Mouse (Mus musculus) layer of hippocampus, adult 9-11 months (tissue): ENCODE results near the gene Uaca.
"Not testable (repeated sequence)": the region's sequence is repeated elsewhere in the genome, so short reads cannot be mapped to it uniquely, and the experiment has no call there.

Experiments used
- DNase-seq: peaks from one replicate; pipeline ENCODE4 v3.0.0; 2022

Uaca gene

DNA sequence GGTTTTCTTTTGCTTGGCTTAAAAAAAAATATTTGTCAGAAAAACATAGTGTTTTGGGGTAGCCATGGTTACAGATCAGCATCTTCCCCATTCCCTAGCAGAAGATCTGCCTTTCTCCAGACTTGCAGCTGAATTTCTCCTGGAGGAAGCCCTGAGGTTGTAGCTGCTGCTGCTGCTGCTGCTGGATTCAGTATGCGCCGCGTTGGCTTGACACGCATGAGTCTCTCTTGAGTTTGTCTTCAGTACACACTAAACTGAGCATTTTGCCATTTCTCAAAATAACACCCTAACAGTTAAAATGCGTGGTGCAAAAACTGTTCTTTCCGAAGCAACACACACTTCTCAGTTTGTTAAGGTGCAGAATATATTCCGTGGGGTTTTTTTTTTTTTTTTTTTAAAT is 1.7 kb downstream of the Uaca start:
- DNase-seq: no peak

DNA sequence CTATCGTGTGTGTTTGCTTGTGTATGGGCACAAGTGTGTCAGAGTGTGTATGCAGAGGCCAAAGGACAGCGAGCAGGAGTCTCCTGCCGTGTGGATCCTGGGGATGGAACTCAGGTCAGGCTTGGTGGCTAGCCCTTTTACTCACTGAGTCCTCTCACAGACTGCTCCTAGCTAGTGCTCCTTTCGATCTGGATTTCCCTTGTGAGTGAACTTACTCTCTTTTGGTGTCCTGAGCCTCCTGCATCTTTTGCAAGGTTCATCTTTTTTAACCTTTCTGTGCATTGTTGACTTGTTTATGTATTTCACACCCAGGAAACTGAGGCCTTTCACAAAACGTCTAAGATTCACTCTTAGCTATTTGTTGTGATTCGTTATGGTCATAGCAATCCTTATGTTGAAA is 2.8 kb downstream of the Uaca start:
- no peak for DNase-seq

DNA sequence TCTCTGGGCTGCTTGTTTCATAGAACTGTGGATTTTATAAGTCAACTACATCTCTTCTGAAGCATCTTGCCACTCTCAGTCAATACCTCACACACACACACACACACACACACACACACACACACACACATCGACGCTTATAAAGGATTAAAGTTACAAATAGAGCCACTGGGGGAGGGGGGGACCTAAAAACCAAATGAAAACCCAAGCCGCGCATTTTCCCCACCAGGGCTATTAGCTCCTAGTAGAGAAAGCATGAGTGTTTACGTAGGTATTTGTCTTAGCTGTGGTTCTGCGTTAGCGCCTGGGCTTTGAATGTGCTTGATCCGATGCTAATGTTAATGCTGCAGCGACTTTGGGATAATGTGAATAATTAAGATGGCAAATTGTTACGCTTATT is 4.7 kb downstream of the Uaca start:
- no peak for DNase-seq

DNA sequence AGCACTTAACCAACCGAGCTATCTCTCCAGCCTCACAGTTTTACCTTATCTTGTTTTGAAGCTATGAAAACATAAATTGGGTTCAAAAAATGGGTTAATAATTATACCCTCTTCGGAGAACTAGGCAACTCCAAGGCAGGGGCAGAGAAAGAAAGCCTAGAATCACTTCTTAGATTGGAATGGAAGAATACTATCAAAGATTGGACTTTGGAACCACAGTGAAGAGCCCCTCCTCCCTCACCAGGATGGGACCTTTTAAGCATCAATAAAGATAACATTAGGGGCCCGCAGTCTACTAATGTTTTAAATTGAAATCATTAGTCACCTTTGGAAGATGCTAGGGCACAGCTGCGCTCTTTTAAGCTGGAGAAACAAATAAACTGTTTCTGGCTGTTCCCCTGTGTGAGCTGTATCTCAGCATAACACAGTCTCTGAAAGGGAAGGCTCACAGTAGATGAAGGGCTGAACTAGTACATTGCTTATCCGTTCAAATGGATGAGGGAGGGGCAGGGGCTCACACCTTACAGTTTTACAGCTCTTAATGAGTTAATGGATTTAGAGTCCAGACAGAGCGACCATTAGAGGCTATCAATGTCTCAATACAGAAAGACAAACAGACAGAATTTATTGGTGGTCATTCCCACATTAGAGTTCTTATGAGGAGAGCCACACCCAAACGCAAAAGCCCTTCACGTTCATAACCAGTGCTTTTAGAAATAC is 6.5 kb downstream of the Uaca start:
- DNase-seq: no peak

DNA sequence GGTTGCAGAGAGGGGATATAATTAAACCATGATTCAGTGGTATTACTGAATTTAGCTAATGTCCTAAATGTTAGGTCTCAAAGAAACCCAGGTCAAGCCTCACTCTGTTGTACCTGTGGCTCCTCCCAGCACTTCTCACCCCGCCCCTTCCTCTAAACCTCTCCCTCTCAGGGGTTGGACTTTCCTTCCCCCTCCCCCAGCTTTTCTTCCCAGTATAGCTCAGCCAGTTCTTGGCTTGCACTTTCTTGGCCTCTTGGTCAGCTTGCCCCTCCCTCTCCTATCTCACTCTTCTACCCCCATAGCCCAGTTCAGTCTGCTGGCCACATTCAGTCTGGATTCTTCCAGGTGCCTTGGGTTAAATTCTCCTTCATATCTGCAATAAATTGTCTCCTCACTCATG is 7.4 kb downstream of the Uaca start:
- DNase-seq: no peak

DNA sequence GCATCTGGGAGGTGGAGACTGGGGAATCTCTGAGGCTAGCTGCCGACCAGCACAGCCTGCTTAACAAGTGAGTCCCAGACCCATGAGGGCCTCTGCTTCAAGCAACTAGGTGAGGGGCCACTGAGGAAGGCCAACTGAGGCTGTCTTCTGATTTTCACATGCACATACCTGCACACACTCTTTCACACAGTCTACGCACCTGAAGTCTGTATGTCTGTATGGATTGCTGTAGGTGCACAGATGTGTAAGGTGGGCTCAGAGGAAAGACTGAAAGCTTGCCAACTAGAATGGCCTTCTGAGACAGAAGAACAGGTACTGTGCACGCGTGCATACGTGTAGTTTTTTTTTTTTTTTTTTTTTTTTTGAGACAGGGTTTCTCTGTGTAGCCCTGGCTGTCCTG is 8.0 kb downstream of the Uaca start:
- DNase-seq: no peak

DNA sequence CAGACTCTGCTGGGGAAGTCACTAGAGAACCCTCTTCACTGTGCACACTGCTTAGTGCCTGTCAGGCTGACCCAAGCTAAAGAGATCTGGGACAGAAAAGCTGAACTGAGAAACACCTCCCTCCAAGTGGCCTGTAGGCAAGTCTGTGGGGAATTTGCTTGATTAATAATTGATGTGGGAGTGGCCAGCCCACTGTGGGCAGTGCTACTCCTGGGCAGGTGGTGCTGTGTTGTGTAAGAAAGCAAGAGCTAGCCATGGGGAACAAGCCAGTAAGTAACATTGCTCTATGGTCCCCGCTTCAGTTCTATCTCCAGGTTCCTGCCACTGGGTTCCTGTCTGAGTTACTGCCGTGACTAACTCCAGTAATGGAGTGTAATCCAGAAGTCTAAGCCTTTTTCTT is 11.7 kb downstream of the Uaca start:
- DNase-seq: no peak

DNA sequence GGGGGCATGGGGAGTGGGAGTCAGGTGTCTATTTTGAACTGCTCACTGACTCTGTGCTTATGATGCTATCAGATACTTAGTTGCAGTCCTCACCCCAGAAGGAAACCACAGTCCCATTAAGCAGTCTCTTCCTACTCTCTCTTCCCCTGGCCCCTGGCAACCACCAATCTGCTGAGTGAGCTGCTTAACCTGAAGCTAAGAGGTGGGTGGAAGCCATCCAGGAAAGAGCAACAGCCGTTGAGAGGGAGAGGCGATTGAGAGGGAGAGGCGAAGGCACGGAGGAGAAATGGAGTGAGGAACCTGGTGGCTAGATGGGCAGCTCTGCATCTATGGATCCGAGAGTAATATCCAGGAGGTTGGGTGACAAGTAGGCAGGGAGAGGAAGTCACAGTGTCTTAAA is 13.7 kb downstream of the Uaca start:
- DNase-seq: no peak

DNA sequence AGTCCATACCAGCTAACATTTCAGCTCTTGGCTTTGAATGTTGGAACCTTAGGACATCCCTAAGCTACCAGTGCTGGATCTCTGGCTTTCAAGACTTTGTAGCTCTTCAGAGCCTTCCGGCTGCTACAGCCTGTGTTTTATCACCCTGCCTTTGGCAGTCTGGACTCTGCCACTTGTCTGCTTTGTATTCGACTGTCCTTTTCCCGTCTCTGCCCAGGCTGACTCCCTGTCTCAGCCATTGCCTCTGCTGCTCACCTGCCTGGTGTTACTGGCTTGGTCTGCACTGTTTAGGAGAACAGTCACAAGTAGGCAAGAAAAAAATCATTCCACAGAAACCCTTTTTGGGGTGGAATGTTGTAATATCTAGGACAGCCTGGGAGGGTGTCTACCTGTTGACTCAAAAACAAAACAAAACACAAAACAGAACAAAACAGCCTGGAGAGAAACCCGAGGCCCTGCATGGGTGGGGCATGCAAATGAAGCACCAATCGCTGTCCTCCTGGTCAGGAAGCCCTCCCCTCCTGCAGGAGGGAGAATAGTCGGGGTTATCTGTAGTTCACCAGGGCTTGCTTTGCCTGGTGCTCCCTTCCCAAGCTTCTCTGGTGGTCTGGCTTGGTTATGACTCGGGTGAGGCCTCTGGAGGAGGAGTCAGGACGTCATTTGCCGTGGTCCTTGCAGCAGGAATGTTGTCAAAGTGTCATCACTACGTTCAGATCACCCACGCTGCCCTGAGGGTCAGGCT is 19.0 kb downstream of the Uaca start:
- DNase-seq: no peak

DNA sequence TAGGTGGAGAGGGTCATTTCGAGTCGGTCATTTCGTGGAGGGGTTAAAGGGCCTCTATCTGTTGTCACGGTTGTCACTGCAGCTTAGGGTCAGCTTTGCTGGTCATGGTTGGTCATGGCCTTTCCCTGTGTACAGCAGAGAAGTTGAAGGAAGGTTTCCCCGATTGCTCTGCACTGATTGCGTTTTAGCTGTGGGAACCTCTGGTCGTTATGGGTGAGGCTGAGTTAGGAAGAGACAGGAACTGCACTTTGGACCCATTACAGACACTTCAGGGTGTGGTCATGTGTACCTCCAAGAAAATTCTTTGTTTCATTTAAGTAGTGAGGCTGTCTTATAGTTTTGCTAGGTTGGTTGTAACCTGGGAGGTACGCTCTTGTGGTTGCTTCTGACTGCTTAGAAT is 21.2 kb downstream of the Uaca start:
- DNase-seq: no peak

DNA sequence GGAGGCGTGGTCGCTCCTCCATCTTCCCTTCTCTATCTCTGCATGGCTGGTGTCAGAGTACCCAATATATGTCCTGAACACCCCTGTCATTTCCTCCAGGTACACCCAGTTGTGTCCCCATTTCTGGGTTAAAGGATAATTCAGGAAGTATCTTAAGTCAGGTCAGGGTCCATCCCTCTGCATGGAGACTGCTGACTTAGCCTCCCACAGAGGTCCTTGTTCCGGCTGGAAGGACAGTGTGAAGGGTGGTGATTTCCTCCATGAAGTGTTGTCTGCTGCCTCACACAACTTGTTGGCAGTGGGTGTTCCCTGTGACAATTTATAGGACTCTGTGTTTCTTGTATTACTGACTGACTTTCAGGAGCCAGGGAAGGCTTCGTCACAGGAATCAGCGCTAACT is 23.2 kb downstream of the Uaca start:
- DNase-seq: no peak

DNA sequence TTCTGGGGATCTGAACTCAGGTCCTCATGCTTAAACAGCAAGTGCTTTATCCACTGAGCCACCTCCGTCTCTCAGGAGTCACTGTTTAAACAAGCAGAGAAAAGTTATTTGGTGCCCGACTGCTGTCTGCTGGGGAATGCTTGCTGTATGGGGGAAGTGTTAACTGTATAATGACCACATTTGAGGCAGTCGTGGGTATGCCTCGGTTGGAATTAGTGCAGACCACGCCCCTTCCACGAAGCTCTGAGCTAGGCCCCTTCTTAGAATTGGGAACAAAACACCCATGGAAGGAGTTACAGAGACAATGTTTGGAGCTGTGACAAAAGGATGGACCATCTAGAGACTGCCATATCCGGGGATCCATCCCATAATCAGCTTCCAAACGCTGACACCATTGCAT is 24.2 kb downstream of the Uaca start:
- DNase-seq: not testable (repeated sequence)

DNA sequence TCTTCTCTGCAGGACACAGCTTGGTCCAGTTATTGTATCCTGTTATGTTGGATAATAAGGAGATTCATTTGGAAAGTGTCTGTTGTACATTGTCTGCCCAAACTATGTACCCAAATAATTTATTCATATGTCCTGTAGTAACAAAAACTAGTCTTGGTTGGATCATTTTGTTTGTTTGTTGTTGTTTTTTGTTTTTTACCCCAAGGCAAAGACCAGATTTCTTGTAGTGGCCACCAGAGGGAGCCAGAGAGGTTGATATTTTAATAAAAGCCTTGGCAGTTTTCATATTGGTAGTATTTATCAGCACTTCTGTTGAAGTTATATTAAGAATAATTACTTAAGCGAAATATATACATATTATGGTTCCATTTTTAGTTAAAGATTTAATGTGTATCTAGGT is 25.0 kb downstream of the Uaca start:
- no peak for DNase-seq

DNA sequence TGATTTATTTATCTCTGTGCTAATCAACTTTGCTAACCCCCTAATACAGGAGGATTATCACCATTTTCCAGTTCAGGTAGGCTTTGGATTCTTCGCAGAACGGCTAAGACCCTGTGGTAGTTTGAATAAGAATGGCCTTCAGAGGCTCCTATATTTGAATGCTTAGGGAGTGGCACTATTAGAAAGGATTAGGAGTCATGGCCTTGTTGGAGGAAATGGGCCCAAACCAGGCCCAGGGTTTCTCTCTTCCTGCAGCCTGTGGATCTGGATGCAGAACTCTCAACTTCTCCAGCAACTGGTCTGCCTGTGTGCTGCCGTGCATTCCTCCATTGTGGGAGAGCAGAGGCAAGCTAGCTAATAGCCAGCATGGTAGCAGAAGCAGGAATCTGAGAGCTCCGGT is 27.2 kb downstream of the Uaca start:
- no peak for DNase-seq

DNA sequence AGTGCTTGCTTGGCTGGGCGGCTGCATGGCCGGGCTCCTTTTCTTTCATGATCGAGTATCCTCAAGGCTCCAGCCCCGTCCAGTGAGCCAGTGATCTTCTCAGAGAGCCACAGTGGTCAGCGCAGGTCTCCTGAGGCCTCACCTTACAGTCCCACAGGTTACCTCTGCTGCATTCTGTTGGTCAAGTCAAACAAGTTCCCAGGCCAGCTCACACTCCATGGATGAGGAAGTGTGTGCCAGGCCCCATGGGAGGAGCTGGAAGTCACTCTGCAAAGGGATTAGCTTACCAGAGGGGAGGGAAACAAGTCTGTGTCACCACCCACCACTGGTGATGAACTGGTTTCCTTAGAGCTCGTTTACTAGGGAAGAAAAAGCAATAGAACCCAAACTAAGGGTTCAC is 28.3 kb downstream of the Uaca start:
- no peak for DNase-seq

DNA sequence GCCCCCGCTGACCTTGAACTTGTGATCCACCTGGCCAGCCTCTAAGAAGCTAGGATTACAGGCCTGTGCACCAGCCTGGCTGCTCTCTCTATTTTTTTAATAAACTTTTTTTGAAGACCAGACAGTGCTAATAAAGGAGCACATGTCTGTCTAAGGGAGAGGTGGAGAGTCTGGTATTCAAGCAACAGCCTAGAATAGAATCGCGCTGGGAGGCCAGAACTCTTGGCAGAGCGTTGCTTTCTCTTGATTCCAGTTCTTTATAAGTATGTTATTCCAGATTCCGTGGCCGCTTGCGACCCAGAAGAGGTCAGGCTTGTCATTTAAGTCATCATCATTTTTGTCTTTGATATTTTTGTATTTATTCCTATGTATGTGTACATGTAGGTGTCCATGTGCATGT is 31.2 kb downstream of the Uaca start:
- no peak for DNase-seq

DNA sequence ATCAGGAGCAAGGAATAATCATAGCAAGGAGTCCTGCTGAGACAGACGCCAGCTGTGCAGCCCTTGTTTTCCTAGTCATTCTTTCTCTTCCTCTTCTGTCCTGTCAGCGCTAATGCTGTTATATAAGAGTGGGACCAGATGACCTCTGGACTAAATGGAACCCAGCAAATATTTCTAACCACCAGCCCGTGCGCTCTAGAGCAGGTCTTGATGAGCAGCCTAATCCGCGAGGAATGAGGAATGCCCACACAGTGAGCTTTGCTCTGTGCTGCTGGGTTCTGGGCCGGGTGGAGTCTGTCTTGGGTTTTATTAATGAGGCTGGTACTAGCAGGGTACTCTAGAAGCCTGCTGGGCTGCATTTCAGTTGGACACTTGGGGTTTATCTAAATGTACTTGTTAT is 32.4 kb downstream of the Uaca start:
- DNase-seq: no peak

DNA sequence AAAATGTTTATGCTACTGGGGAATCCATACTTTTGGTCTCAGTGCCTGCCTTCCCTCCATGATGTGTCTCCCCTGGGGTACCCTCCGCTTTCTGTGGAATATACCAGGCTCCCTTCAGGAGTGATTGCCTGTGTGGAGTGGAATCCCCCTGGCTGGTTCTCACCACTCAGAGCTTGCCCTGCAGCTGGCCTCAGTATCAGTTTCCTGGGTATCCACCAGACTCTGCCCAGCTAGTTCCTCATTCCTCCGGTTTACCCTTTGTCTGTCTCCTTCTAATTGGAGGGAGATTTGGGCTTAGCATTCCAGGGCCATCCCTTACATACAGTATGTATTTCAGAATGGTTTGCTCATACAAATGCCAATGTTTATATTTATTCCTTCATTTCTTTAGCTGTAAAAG is 33.9 kb downstream of the Uaca start:
- DNase-seq: no peak

DNA sequence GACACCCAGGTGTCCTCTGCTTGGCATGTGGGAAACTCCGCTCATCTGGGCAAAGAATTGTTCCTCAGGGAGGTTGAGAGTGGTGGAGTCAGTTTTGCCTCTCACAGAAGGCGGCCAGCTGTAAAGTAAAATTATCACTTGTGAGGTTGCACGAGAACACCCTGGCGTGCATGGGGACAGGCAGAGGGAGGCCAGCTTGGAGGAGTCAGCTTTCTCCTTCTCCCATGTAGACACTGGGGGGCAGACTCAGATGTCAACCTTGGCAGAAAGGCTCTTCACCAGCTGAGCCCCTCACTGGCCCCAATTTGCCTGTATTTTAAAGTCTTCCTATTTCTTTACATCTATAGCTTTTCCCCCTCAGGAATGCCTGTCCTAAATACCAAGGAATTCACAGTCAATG is 35.3 kb downstream of the Uaca start:
- DNase-seq: no peak

DNA sequence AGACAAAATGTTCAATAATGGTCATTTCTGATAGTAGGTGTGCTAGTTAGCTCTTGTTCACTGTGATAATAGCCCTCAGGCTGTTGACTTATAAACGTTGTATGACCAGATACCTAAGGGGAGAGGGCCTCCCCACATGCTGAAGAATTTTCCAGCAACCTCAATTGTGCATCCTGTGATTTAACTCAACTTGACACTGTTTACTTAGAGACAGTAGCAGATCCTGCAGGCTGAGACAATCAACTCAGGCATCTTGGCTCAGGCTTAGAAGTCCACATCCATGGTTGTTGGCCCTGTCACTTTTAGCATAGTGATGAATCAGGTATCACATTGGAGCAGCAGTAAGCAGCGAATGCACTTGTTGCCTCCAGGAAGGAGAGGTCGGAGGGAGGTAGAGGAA is 35.7 kb downstream of the Uaca start:
- no peak for DNase-seq

DNA sequence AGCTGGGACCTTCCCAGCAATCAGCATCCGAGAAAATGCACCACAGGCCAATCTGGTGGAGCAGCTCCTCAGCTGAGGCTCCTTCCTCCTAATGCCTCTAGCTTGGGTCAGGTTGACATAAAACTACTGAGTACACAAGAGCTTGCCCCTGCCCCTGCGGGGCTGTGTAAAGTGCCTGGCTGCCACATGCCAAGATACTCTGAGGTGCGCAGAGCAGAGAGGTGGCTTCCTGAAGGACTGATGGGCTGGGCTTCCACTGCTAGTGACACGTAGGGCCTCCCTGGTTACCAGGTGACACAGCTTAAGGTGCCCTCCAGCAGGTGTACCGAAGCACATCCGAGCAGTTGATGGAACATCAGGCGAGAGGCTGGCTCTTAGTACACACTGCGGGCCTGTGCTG is 37.9 kb downstream of the Uaca start:
- DNase-seq: no peak

DNA sequence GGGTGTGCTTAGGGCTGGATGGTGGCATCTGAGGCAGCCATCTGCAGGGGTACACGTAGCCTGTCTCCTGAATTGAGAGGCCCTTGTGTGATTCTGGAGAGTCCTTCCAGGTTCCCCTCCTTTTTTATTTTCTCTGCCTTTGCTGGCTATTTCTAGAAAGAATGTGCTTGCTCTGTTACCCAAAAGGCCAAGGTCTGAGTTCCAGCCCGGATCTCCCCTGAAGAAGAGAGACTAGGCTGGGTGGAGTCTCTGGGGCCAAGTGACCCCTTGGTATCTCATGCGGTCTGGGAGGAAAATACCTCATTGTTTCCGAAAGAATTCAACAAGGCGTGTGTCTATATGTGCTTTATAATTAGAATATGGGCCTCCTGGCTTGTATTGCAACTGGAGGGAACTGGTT is 41.8 kb downstream of the Uaca start:
- DNase-seq: no peak

DNA sequence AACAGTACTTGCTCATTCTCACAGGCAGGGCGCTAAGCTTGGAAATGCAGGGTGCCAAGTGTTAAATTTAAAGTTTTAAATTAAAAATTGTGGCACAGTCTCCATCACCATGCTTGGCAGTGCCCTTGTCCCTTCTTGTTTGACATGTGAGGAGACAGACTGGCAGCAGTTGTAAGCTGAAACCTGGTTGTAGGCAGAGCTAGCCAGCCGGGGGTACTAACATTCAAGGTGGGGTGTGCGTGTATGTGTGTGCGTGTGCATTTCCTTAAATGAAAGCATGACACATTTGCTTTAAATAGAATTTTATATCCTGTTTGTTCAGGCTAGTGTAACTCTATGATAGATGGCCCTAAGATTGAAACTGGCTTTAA is 42.7 kb downstream of the Uaca start:
- no peak for DNase-seq

DNA sequence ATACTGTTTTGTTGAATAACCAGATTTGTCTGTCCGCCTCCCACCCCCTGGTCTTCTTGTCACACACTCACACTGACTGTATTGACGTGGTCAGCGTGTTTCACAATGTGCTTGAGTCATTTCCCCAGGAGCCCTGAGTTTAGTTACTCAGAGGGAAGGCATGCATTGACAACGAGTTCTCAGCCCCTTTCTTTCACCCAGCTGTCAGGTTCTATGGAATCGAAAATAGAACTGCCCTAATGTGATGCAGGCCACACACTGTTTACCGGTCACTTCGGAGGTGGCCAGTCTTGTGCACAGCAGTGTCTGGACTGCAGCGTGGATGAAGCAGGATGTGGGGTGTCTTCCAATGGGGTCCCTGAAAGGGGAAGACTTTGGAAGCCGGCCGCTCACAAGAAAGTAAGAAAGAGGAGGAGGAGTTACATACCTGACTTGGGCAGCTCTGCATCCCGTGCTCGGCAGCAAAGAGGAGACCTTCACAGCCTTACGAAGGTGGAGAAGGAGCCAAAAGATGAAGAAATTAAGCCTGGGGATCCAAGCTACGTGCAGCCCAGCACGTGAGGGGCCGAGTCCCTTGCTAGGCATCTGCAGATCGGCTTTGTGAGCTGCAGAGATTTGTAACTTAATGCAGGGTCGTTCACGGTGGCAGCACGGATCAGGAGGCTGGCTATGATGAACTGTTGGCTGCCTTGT is 43.3 kb downstream of the Uaca start:
- DNase-seq: no peak
